Mouse (Mus musculus) embryonic facial prominence, embryonic 11.5 days (tissue): ENCODE results near the gene Cnih3. TPM values are rescaled to one million over a fixed set of nuclear protein-coding genes. Genes with fewer than 3 reads are reported as not detected.

Experiments used
- ATAC-seq: fragments of 200-750 bp; cut with Nextera tagmentation; replicated peaks from 2 replicates; pipeline ENCODE4 v1.8.0; 2017; ENCODE audit warnings: low read depth; ENCODE audit not compliant: insufficient number of reproducible peaks, low FRiP score, low TSS enrichment
- DNase-seq: peaks from one replicate; pipeline ENCODE4 v3.0.0-alpha.2; 2015; ENCODE audit warnings: low spot score
- H3K27ac ChIP-seq: fragments of 300-500 bp; sonication (generic); replicated peaks from 2 replicates; pipeline ENCODE4 v1.5.1; 2014; ENCODE audit warnings: mild to moderate bottlenecking, low read depth, low read length, control low read depth
- H3K27me3 ChIP-seq: fragments of 300-500 bp; sonication (generic); 2 replicates; pipeline ENCODE4 v1.6.1; 2014; ENCODE audit warnings: mild to moderate bottlenecking, low read length, moderate library complexity, mixed read lengths; ENCODE audit not compliant: control insufficient read depth, insufficient read depth
- H3K36me3 ChIP-seq: fragments of 300-500 bp; sonication (generic); replicated peaks from 2 replicates; pipeline ENCODE4 v1.6.1; 2014; ENCODE audit warnings: low read depth, mild to moderate bottlenecking, low read length, moderate library complexity, mixed read lengths; ENCODE audit not compliant: control insufficient read depth, insufficient read depth
- H3K4me1 ChIP-seq: fragments of 300-500 bp; sonication (generic); 2 replicates; pipeline ENCODE4 v1.6.1; 2014; ENCODE audit warnings: low read length, mixed read lengths; ENCODE audit not compliant: control insufficient read depth, insufficient read depth
- H3K4me2 ChIP-seq: fragments of 300-500 bp; sonication (generic); 2 replicates; pipeline ENCODE4 v1.6.1; 2014; ENCODE audit warnings: low read depth, mild to moderate bottlenecking, control low read depth, low read length, moderate library complexity
- H3K4me3 ChIP-seq: fragments of 300-500 bp; sonication (generic); 2 replicates; pipeline ENCODE4 v1.5.1; 2014; ENCODE audit warnings: low read depth, low read length, control low read depth
- H3K9ac ChIP-seq: fragments of 300-500 bp; sonication (generic); replicated peaks from 2 replicates; pipeline ENCODE4 v1.6.1; 2014; ENCODE audit warnings: mild to moderate bottlenecking, control low read depth, low read length
- H3K9me3 ChIP-seq: fragments of 300-500 bp; sonication (generic); replicated peaks from 2 replicates; pipeline ENCODE4 v1.6.1; 2016; ENCODE audit warnings: mild to moderate bottlenecking, low read length, inconsistent platforms, mixed read lengths; ENCODE audit not compliant: control insufficient read depth
- WGBS: fragments of 180-500 bp; shearing (Covaris S2); extraction: QIAGEN DNeasy Blood & Tissue Kit; methylation state at CpG from one replicate; pipeline ENCODE4 v1.1.7; 2014; 5-methylcytosine and 5-hydroxymethylcytosine counted together
- polyA plus RNA-seq: library from polyadenylated mRNA; unstranded; fragments of >200 nt; fragmentation: Nextera tagmentation; extraction: Ambion mirVana; gene quantifications from 2 replicates; pipeline ENCODE4 v1.2.1, GENCODE M21; 2014

The Cnih3 gene
- polyA plus RNA-seq, 1 experiment from 2014 or later = 0.50 TPM

GRCm38 (mm10) chr1:181426406-181426805 is 74.0 kb downstream of the Cnih3 start:
- no peaks in the 10 kb centered on the region for H3K36me3 ChIP-seq
- H3K4me2 ChIP-seq = no peak overlapping the region
- DNase-seq = no peak
- no peaks in the 10 kb centered on the region for H3K4me1 ChIP-seq
- H3K27ac ChIP-seq = no peak overlapping the region
- ATAC-seq = no peak
- WGBS = 86% methylated on average over 5 of the region's 5 CpGs
- no peaks in the 10 kb centered on the region for H3K27me3 ChIP-seq
- H3K4me3 ChIP-seq = no peak overlapping the region
- H3K9ac ChIP-seq = no peak overlapping the region
- H3K9me3 ChIP-seq = no peaks in the 10 kb centered on the region

- Histone ChIP-seq H3K9ac (no peak overlapping the region), H3K27me3 (no peaks in the 10 kb centered on the region), H3K4me3 (no peak overlapping the region), H3K4me1 (no peaks in the 10 kb centered on the region), H3K36me3 (no peaks in the 10 kb centered on the region), H3K27ac (no peak overlapping the region), H3K9me3 (no peaks in the 10 kb centered on the region), H3K4me2 (no peak overlapping the region)
- ATAC-seq = no peak
- no peak for DNase-seq
- 75% methylated on average over 5 of the region's 5 CpGs for WGBS
These were observed 80.8 kb downstream of the Cnih3 start for GRCm38 (mm10) chr1:181433263-181433662.

GRCm38 (mm10) chr1:181435414-181435813 is 83.0 kb downstream of the Cnih3 start:
- H3K9ac ChIP-seq = no peak overlapping the region
- no peak overlapping the region for H3K4me3 ChIP-seq
- H3K36me3 ChIP-seq = no peaks in the 10 kb centered on the region
- H3K4me1 ChIP-seq = no peaks in the 10 kb centered on the region
- H3K27ac ChIP-seq = no peak overlapping the region
- no peaks in the 10 kb centered on the region for H3K27me3 ChIP-seq
- 76% methylated on average over 5 of the region's 5 CpGs for WGBS
- no peak for DNase-seq
- H3K4me2 ChIP-seq = no peak overlapping the region
- H3K9me3 ChIP-seq = no peaks in the 10 kb centered on the region
- no peak for ATAC-seq

GRCm38 (mm10) chr1:181440982-181441603 is 88.7 kb downstream of the Cnih3 start:
- H3K9ac ChIP-seq = no peak overlapping the region
- no peaks in the 10 kb centered on the region for H3K27me3 ChIP-seq
- no peak overlapping the region for H3K4me3 ChIP-seq
- no peak overlapping the region for H3K4me2 ChIP-seq
- no peak overlapping the region for H3K27ac ChIP-seq
- ATAC-seq (no peak), DNase-seq (no peak)
- no peaks in the 10 kb centered on the region for H3K9me3 ChIP-seq
- no peaks in the 10 kb centered on the region for H3K36me3 ChIP-seq
- no peaks in the 10 kb centered on the region for H3K4me1 ChIP-seq
- WGBS = 75% methylated on average over 8 of the region's 8 CpGs

- H3K9ac ChIP-seq = no peak overlapping the region
- 82% methylated on average over 7 of the region's 7 CpGs for WGBS
- H3K9me3 ChIP-seq = no peaks in the 10 kb centered on the region
- no peak for ATAC-seq
- no peaks in the 10 kb centered on the region for H3K36me3 ChIP-seq
- no peak overlapping the region for H3K4me3 ChIP-seq
- no peak for DNase-seq
- no peaks in the 10 kb centered on the region for H3K4me1 ChIP-seq
- no peak overlapping the region for H3K4me2 ChIP-seq
- H3K27ac ChIP-seq = no peak overlapping the region
- H3K27me3 ChIP-seq = no peaks in the 10 kb centered on the region
These were observed 89.3 kb downstream of the Cnih3 start for GRCm38 (mm10) chr1:181441654-181442241.

- WGBS = 90% methylated on average over 5 of the region's 5 CpGs
- Histone ChIP-seq H3K27me3 (no peaks in the 10 kb centered on the region), H3K27ac (no peak overlapping the region), H3K4me2 (no peak overlapping the region), H3K9ac (no peak overlapping the region), H3K4me3 (no peak overlapping the region), H3K36me3 (no peaks in the 10 kb centered on the region), H3K9me3 (no peaks in the 10 kb centered on the region), H3K4me1 (no peaks in the 10 kb centered on the region)
- ATAC-seq (no peak), DNase-seq (no peak)
These were observed 92.6 kb downstream of the Cnih3 start for GRCm38 (mm10) chr1:181445041-181445440.

GRCm38 (mm10) chr1:181445630-181446257 is 93.3 kb downstream of the Cnih3 start:
- WGBS = 58% methylated on average over 1 of the region's 1 CpGs
- Histone ChIP-seq H3K4me1 (no peaks in the 10 kb centered on the region), H3K4me2 (no peak overlapping the region), H3K36me3 (no peaks in the 10 kb centered on the region), H3K4me3 (no peak overlapping the region), H3K27ac (no peak overlapping the region), H3K9me3 (no peaks in the 10 kb centered on the region), H3K27me3 (no peaks in the 10 kb centered on the region), H3K9ac (no peak overlapping the region)
- no peak for DNase-seq
- no peak for ATAC-seq

- no peaks in the 10 kb centered on the region for H3K9me3 ChIP-seq
- H3K27ac ChIP-seq = no peak overlapping the region
- no peak overlapping the region for H3K9ac ChIP-seq
- DNase-seq = no peak
- no peak overlapping the region for H3K4me3 ChIP-seq
- ATAC-seq = no peak
- no peaks in the 10 kb centered on the region for H3K27me3 ChIP-seq
- H3K4me1 ChIP-seq = no peaks in the 10 kb centered on the region
- WGBS = 85% methylated on average over 6 of the region's 6 CpGs
- no peak overlapping the region for H3K4me2 ChIP-seq
- no peaks in the 10 kb centered on the region for H3K36me3 ChIP-seq
These were observed 94.2 kb downstream of the Cnih3 start for GRCm38 (mm10) chr1:181446591-181447114.
